Mouse (Mus musculus) limb, embryonic 13.5 days (tissue): ENCODE results near the gene Sh3gl3. TPM values are rescaled to one million over a fixed set of nuclear protein-coding genes. Genes with fewer than 3 reads are reported as not detected.
A peak's percentile ranks its signal among the peaks of the same experiment; 100 is the strongest.

Experiments used
- ATAC-seq: fragments of 200-750 bp; cut with Nextera tagmentation; 2 replicates; pipeline ENCODE4 v1.8.0; 2017; ENCODE audit warnings: low read depth, moderate number of reproducible peaks, moderate TSS enrichment; ENCODE audit not compliant: low FRiP score
- H3K27ac ChIP-seq: fragments of 300-500 bp; sonication (generic); 2 replicates; pipeline ENCODE4 v1.5.1; 2015; ENCODE audit warnings: inconsistent platforms, mild to moderate bottlenecking, moderate library complexity
- H3K27me3 ChIP-seq: fragments of 300-500 bp; sonication (generic); 2 replicates; pipeline ENCODE4 v1.6.1; 2015; ENCODE audit warnings: mild to moderate bottlenecking, inconsistent platforms
- H3K36me3 ChIP-seq: fragments of 300-500 bp; sonication (generic); 2 replicates; pipeline ENCODE4 v1.6.1; 2015; ENCODE audit warnings: inconsistent platforms, mild to moderate bottlenecking, moderate library complexity
- H3K4me1 ChIP-seq: fragments of 300-500 bp; sonication (generic); 2 replicates; pipeline ENCODE4 v1.6.1; 2015; ENCODE audit warnings: inconsistent platforms
- H3K4me2 ChIP-seq: fragments of 300-500 bp; sonication (generic); replicated peaks from 2 replicates; pipeline ENCODE4 v1.6.1; 2015; ENCODE audit warnings: inconsistent platforms, mild to moderate bottlenecking, moderate library complexity
- H3K4me3 ChIP-seq: fragments of 300-500 bp; sonication (generic); 2 replicates; pipeline ENCODE4 v1.5.1; 2015; ENCODE audit warnings: moderate library complexity, mild to moderate bottlenecking, inconsistent platforms
- H3K9ac ChIP-seq: fragments of 300-500 bp; sonication (generic); 2 replicates; pipeline ENCODE4 v1.6.1; 2015; ENCODE audit warnings: mild to moderate bottlenecking, inconsistent platforms
- H3K9me3 ChIP-seq: fragments of 300-500 bp; sonication (generic); 2 replicates; pipeline ENCODE4 v1.6.1; 2016; ENCODE audit warnings: inconsistent platforms
- WGBS: fragments of 180-500 bp; shearing (Covaris S2); methylation state at CpG from one replicate; pipeline ENCODE4 v1.1.7; 2015; 5-methylcytosine and 5-hydroxymethylcytosine counted together
- polyA plus RNA-seq: library from polyadenylated mRNA; unstranded; fragments of >200 nt; fragmentation: Nextera tagmentation; extraction: Ambion mirVana; gene quantifications from 2 replicates; pipeline ENCODE4 v1.2.1, GENCODE M21; 2015

The Sh3gl3 gene
- polyA plus RNA-seq, result 21.4 and 22.4 TPM in 2 replicates

DNA sequence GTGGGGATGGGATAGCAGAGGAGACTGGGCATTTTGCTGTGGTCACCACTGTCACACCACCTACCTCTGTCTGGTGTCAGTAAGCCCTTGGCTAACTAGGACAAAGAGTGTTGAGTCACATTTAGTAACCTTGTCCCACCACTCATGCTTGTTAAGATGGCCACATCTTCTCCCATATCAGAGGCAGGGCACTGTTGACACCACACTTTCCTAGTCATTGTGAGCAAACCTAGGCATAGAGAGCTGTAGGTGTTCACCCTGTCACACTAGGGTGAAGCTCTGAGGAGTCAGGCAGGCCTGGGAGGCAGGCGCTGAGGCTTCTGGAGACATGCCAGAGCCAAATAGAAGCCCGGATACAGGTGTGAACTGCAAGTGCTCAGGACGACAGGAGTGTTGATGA is at the start of gene Sh3gl3:
TSS of gene Sh3gl3 (plus strand) at position 301 of the 400 bp plus-strand sequence.
- Histone ChIP-seq H3K36me3 (no peaks in the 10 kb centered on the region), H3K4me1 (peaks cover 21% of the 10 kb centered on the region), H3K4me2 (peak within 1 kb of the TSS; percentile 96), H3K27me3 (peaks cover 7% of the 10 kb centered on the region; the same call in 1 of the 2 replicates), H3K4me3 (peak within 1 kb of the TSS; percentile 76), H3K9me3 (no peaks in the 10 kb centered on the region), H3K9ac (peak within 1 kb of the TSS; percentile 74), H3K27ac (no peak within 1 kb of the TSS)
- WGBS, result 73% methylated on average over 3 of the region's 3 CpGs
- ATAC-seq, result no peak

DNA sequence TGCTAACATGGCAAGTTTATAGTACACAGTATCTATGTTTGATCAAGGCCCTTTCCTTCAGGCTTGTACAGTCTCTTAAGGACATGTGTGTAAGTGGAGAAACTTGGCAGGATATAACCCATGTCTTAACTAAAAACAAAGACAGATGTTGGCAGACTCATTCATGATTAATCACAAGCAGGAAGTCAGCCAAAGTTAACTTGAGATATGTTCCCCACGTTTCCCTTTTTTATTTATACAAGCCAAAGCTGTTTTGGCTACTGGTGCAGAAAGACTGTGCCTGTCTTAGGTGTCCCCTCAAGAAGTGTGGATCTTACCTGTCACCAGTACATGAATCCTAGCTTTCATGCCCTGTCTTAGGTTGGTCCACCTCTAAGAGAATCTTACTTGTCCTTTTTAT is 35.4 kb upstream of the Sh3gl3 start:
- Histone ChIP-seq H3K9ac (no peak overlapping the region), H3K9me3 (peaks cover 12% of the 10 kb centered on the region; the same call in 1 of the 2 replicates)
- WGBS, result 38% methylated on average over 1 of the region's 1 CpGs

DNA sequence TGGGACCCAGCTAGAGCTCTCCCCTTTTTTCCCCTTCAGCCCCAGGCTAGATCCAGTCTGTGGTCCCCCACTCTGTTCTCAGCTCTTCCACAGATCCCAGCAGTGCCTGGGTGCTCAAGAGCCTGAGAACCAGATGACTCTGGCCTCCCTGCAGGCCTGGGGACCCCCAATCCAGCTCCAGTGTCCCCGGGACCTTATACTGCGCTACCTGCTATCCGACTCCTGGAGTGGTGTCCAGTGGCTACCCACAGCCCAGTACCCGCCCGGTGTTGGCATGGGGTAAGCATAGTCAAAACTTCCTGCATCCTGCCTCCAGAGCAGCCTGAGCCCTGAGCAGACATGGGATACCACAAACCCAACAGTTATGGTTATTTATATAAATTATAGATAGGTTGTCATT is 26.5 kb upstream of the Sh3gl3 start:
- Histone ChIP-seq H3K27me3 (no peaks in the 10 kb centered on the region), H3K4me3 (no peak overlapping the region), H3K4me2 (no peak overlapping the region), H3K27ac (no peak overlapping the region), H3K4me1 (no peaks in the 10 kb centered on the region), H3K36me3 (no peaks in the 10 kb centered on the region), H3K9me3 (no peaks in the 10 kb centered on the region), H3K9ac (no peak overlapping the region)
- ATAC-seq, result no peak
- 92% methylated on average over 5 of the region's 5 CpGs for WGBS

More for the DNA sequence above, 35.4 kb upstream of the Sh3gl3 start:
- no peaks in the 10 kb centered on the region for H3K36me3 ChIP-seq
- no peak overlapping the region for H3K4me3 ChIP-seq
- H3K27ac ChIP-seq, result no peak overlapping the region
- ATAC-seq, result no peak
- no peaks in the 10 kb centered on the region for H3K27me3 ChIP-seq
- no peak overlapping the region for H3K4me2 ChIP-seq
- no peaks in the 10 kb centered on the region for H3K4me1 ChIP-seq

DNA sequence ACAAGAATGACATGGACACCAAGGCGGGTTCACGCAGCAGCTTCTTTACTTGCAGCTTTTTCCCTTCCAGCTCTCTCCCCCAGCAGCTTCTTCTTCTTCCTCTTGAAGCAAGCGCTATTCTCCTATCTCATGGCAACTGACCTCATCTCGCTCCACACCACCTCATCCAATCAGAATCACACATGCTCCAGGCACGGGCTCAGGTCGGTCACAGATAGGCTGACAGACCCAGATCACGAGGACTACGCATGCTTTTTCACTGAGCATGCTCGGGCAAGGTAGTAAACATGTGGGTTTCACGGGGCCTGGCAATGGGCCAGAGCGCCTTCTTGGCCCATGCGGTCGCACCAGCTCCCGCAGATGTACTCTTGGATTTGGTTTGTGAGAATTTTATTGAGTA is 9.0 kb upstream of the Sh3gl3 start:
- Histone ChIP-seq H3K36me3 (no peaks in the 10 kb centered on the region), H3K4me3 (no peak overlapping the region), H3K9me3 (peaks cover 17% of the 10 kb centered on the region; the same call in 1 of the 2 replicates), H3K9ac (no peak overlapping the region), H3K4me2 (no peak overlapping the region), H3K27ac (no peak overlapping the region), H3K4me1 (no peaks in the 10 kb centered on the region), H3K27me3 (no peaks in the 10 kb centered on the region)
- no peak for ATAC-seq
- 94% methylated on average over 14 of the region's 14 CpGs for WGBS

DNA sequence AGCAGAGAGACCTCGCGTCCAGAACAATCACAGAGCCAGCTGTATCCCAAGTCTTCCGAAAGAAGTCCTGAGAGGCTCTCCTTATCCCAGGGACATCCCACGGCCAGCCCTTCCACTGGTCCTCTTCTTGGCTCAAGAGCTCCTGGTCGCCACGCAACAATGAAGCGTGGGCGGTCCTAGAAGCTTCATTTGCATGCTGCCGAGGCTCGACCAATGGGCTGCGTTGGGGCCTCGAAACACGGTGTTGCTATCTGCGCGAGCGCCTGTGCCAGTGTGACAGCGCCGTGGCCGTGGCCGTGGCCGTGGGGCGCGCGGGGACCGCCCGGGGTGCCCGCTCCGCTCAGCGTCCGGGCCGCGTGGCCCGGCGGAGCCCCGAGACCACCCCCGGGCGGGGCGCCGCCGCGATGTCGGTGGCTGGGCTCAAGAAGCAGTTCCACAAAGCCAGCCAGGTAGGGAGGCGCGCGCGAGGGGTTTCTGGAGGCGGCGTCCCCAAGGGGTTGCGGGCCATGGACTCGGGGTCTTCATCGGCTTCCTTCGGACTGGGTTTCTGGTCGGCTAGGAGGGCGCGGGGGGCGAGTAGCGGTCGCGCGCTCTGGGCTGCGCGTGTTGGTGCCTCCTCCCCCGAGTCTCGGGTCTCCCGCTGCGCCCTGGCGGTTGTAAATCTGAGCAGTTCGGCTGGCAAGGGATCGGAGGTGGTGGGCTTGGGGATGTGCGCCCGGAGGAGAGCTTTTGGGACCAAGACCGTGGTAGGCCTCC is 1.1 kb downstream of the Sh3gl3 start:
- H3K4me1 ChIP-seq, result peaks cover 21% of the 10 kb centered on the region
- H3K4me2 ChIP-seq, result peak overlapping the region; percentile 96
- no peaks in the 10 kb centered on the region for H3K36me3 ChIP-seq
- H3K27me3 ChIP-seq, result peaks cover 7% of the 10 kb centered on the region; the same call in 1 of the 2 replicates
- H3K9ac ChIP-seq, result peak overlapping the region; percentile 74
- H3K27ac ChIP-seq, result no peak overlapping the region
- peak overlapping the region; percentile 76 for H3K4me3 ChIP-seq
- ATAC-seq, result peak; percentile 97
- H3K9me3 ChIP-seq, result no peaks in the 10 kb centered on the region
- under 1% methylated on average over 72 of the region's 72 CpGs for WGBS

DNA sequence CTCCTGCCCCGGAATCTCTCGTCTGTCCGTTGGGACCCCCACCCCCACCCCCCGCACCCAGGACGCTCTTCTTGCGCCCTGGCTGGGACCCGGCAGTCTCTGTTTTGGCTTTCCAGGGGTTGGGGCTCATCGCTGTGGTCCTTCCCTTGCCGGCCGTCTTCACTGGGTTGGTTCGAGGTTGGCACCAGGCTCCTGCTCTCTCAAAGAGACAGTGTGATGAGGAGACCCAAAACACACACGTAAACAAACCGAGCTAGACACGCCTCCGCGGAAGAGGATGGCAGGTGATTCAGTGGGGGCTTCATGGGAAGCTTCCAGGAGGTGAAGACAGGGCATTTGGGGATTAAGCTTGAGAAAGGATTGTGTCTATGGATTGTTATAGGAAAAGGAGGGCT is 1.7 kb downstream of the Sh3gl3 start:
- WGBS, result under 1% methylated on average over 16 of the region's 16 CpGs
- Histone ChIP-seq H3K9me3 (no peaks in the 10 kb centered on the region), H3K27me3 (peaks cover 7% of the 10 kb centered on the region; the same call in 1 of the 2 replicates), H3K4me2 (peak overlapping the region; percentile 96), H3K4me3 (peak overlapping the region; percentile 76), H3K36me3 (no peaks in the 10 kb centered on the region), H3K4me1 (peaks cover 21% of the 10 kb centered on the region), H3K27ac (no peak overlapping the region), H3K9ac (peak overlapping the region; percentile 74)
- no peak for ATAC-seq

DNA sequence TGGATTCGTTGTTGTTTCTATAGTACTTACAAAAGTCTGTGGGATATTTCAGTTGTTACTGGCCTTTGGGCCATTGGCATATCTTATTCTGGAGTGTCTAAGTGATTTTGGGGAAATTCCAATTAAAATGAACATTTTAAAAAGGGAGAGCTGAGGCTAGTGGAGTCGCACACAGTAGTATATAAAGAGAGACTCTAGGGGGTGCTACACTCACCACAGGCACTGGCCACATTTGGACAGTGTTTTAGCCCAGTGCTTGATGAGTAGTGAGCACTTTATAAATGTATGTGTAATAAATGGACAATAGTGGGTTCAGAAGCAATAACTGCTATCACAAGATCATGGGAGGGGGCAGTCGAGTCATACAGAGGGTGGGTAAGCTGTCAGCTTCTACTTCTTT is 2.6 kb downstream of the Sh3gl3 start:
- peaks cover 21% of the 10 kb centered on the region for H3K4me1 ChIP-seq
- H3K4me3 ChIP-seq, result no peak overlapping the region
- H3K9me3 ChIP-seq, result no peaks in the 10 kb centered on the region
- ATAC-seq, result no peak
- peaks cover 7% of the 10 kb centered on the region; the same call in 1 of the 2 replicates for H3K27me3 ChIP-seq
- no peak overlapping the region for H3K9ac ChIP-seq
- peak overlapping the region; percentile 96; the same call in 1 of the 2 replicates for H3K4me2 ChIP-seq
- H3K36me3 ChIP-seq, result no peaks in the 10 kb centered on the region
- H3K27ac ChIP-seq, result no peak overlapping the region
- WGBS, result 62% methylated on average over 3 of the region's 3 CpGs

DNA sequence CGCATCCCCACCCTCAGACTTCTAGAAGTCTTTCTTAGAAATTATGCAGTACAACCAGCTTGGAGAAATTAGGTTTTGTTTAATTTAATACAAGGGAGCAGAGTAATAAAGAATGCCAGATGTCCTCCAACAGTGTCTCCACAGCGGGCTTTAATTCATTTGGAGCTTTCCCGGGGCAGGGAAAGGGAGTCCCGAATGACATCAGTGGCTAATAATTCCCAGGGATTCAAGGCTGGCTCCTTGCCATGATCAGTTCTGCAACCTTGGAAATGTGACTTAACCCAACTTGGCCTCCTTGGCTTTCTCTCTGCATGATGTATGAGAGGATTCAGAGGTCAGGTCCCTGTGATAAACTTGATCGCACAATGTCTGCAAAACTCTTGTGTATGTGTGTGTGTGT is 3.7 kb downstream of the Sh3gl3 start:
- no peak overlapping the region for H3K27ac ChIP-seq
- peaks cover 7% of the 10 kb centered on the region; the same call in 1 of the 2 replicates for H3K27me3 ChIP-seq
- peaks cover 5% of the 10 kb centered on the region; the same call in 1 of the 2 replicates for H3K9me3 ChIP-seq
- H3K36me3 ChIP-seq, result no peaks in the 10 kb centered on the region
- H3K4me2 ChIP-seq, result no peak overlapping the region
- 43% methylated on average over 5 of the region's 5 CpGs for WGBS
- no peak for ATAC-seq
- H3K4me3 ChIP-seq, result no peak overlapping the region
- H3K4me1 ChIP-seq, result peaks cover 21% of the 10 kb centered on the region
- H3K9ac ChIP-seq, result no peak overlapping the region

DNA sequence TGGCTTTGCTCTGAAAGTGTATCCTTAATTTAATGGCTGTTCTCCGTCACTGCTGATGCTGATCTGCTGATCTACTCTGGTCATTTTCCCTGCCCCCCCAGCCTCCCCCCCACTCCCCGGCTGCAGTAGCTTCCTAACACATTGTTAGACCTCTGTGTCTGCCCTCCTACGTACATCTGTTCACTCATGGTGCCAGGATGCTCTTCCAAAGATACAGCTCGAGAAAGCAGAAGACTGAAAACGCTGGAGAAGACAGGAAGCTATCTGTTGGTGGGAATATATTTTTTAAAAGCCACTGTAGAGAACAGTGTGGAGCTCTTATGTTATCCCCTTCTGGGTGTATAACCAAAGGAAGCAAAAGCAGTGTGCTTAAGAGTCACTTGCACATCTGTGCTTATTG is 7.3 kb downstream of the Sh3gl3 start:
- WGBS, result 84% methylated on average over 5 of the region's 5 CpGs
- Histone ChIP-seq H3K36me3 (no peaks in the 10 kb centered on the region), H3K4me3 (no peak overlapping the region), H3K9ac (no peak overlapping the region), H3K27ac (no peak overlapping the region), H3K4me1 (peaks cover 14% of the 10 kb centered on the region), H3K4me2 (no peak overlapping the region), H3K27me3 (peaks cover under 1% of the 10 kb centered on the region; the same call in 1 of the 2 replicates), H3K9me3 (peaks cover 5% of the 10 kb centered on the region; the same call in 1 of the 2 replicates)
- ATAC-seq, result no peak

DNA sequence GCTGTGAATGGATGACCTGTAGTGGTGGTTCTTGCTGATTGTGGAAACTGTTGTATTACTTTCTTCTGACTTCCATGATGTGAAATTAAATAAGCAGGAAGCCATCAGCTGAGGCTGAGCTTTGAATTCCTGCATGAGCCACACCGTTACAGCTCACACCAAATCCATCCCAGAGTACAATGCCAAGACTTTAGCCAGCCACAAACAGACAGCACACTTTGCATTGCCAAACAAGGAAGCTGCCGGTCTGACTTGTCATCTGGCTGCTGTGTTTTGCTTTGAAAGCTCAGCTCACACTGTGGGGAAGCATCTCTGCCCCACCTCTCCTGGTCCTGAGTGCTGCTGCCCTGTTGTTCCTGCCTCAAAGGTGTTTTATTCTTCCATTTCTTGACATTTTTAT is 9.1 kb downstream of the Sh3gl3 start:
- no peaks in the 10 kb centered on the region for H3K36me3 ChIP-seq
- no peak for ATAC-seq
- H3K27ac ChIP-seq, result no peak overlapping the region
- WGBS, result 22% methylated on average over 2 of the region's 2 CpGs
- H3K9me3 ChIP-seq, result peaks cover 5% of the 10 kb centered on the region; the same call in 1 of the 2 replicates
- no peaks in the 10 kb centered on the region for H3K27me3 ChIP-seq
- no peak overlapping the region for H3K4me3 ChIP-seq
- H3K4me2 ChIP-seq, result no peak overlapping the region
- H3K4me1 ChIP-seq, result 0 out of 2 replicates have a peak, but pooled peaks cover 1% of the 10 kb centered on the region
- no peak overlapping the region for H3K9ac ChIP-seq

DNA sequence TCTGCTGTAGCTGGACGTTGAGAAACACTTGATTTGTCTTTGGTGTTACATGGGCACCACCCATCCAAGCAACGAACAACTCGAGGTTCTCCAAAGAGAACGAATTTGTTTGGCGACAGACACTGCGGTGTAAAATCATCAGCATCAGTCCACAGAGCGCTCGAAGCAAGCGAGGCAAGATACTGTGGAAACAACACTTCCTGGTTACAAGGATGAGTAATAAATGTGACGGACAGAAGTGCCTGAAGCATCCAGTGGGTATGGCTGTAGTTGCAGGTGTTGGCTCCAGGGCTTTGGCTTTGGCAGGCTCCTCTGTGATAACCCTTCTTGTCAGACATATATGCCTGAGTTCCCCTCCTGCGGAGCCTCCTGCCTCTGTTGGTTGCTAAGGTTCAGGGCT is 18.0 kb downstream of the Sh3gl3 start:
- Histone ChIP-seq H3K9ac (no peak overlapping the region), H3K4me1 (no peaks in the 10 kb centered on the region), H3K27me3 (no peaks in the 10 kb centered on the region), H3K4me3 (no peak overlapping the region), H3K36me3 (no peaks in the 10 kb centered on the region), H3K27ac (no peak overlapping the region), H3K9me3 (no peaks in the 10 kb centered on the region), H3K4me2 (no peak overlapping the region)
- 88% methylated on average over 11 of the region's 11 CpGs for WGBS
- no peak for ATAC-seq

DNA sequence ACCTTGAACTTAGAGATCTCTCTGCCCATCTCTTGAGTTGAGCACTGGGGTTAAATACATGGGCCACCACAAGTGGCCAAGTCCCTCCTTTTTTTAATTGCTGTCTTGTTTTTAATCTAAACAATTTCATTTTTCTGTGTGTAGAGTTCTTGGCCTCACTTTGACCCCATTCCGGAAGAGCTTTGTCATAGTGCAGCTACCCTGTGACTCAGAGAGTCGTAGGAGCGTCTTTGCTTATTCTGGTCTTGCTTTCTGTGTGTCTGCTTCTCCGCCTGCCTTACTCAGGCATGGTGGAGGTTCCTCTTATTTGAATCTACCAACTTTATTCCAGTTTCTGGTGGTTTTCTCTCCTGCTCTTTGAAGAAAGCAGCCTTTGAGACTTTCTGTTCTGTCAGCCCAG is 18.9 kb downstream of the Sh3gl3 start:
- no peaks in the 10 kb centered on the region for H3K27me3 ChIP-seq
- H3K36me3 ChIP-seq, result no peaks in the 10 kb centered on the region
- H3K4me2 ChIP-seq, result no peak overlapping the region
- no peak overlapping the region for H3K9ac ChIP-seq
- H3K9me3 ChIP-seq, result no peaks in the 10 kb centered on the region
- no peaks in the 10 kb centered on the region for H3K4me1 ChIP-seq
- ATAC-seq, result no peak
- no peak overlapping the region for H3K27ac ChIP-seq
- H3K4me3 ChIP-seq, result no peak overlapping the region
- WGBS, result 85% methylated on average over 4 of the region's 4 CpGs
